Mouse (Mus musculus) cerebellum, adult 9-11 months (tissue): Measurements from ENCODE around the gene Tmc4.

Experiments used
- DNase-seq: peaks from one replicate; pipeline ENCODE4 v3.0.0; 2022

The Tmc4 gene

GRCm38 (mm10) chr7:3692382-3692986 is 15.1 kb upstream of the Tmc4 start, which contains the start of gene Tsen34:
Gene Tsen34 (plus strand): TSS chr7:3692863.
- no peak for DNase-seq

GRCm38 (mm10) chr7:3691919-3692318 is 14.6 kb upstream of the Tmc4 start:
- DNase-seq = peak; percentile 49

- peak; percentile 83 for DNase-seq
Observed at GRCm38 (mm10) chr7:3685400-3686187, 8.2 kb upstream of the Tmc4 start.

- no peak for DNase-seq
Observed at GRCm38 (mm10) chr7:3684698-3685097, 7.3 kb upstream of the Tmc4 start.

GRCm38 (mm10) chr7:3683908-3684550 is 6.7 kb upstream of the Tmc4 start:
- no peak for DNase-seq

GRCm38 (mm10) chr7:3676371-3676770 is 982 bp downstream of the Tmc4 start:
- no peak for DNase-seq

GRCm38 (mm10) chr7:3675228-3675548 is 2.2 kb downstream of the Tmc4 start:
- DNase-seq = no peak

- DNase-seq = peak; percentile 77
Observed at GRCm38 (mm10) chr7:3674507-3675227, 2.7 kb downstream of the Tmc4 start.

- no peak for DNase-seq
Observed at GRCm38 (mm10) chr7:3666921-3667391, 10.4 kb downstream of the Tmc4 start.

GRCm38 (mm10) chr7:3665215-3666114 is 11.9 kb downstream of the Tmc4 start, which contains the start of gene Leng1:
Gene Leng1 (minus strand): TSS chr7:3665840.
- DNase-seq = peak; percentile 98

- DNase-seq = peak; percentile 48
Observed at GRCm38 (mm10) chr7:3664524-3665214, 12.7 kb downstream of the Tmc4 start.

GRCm38 (mm10) chr7:3658578-3658977 is 18.8 kb downstream of the Tmc4 start:
- DNase-seq = no peak

GRCm38 (mm10) chr7:3656966-3657365 is 20.4 kb downstream of the Tmc4 start:
- no peak for DNase-seq

- DNase-seq = no peak
Observed at GRCm38 (mm10) chr7:3646641-3647040, 30.7 kb downstream of the Tmc4 start.

- DNase-seq = no peak
Observed at GRCm38 (mm10) chr7:3646188-3646587, 31.2 kb downstream of the Tmc4 start.

- no peak for DNase-seq
Observed at GRCm38 (mm10) chr7:3645488-3646025, 31.8 kb downstream of the Tmc4 start.

- peak; percentile 100 for DNase-seq
Observed at GRCm38 (mm10) chr7:3644672-3645487, 32.5 kb downstream of the Tmc4 start, which contains the start of gene Cnot3. Gene Cnot3 (plus strand): TSS chr7:3645268.

- no peak for DNase-seq
Observed at GRCm38 (mm10) chr7:3644348-3644671, 33.0 kb downstream of the Tmc4 start.

GRCm38 (mm10) chr7:3643843-3644242 is 33.5 kb downstream of the Tmc4 start:
- no peak for DNase-seq

GRCm38 (mm10) chr7:3643412-3643811 is 33.9 kb downstream of the Tmc4 start:
- no peak for DNase-seq
